Mouse (Mus musculus): ENCODE measurements around the gene 2310011J03Rik. TPM values are rescaled to one million over a fixed set of nuclear protein-coding genes. Genes with fewer than 3 reads are reported as not detected.
A peak's percentile ranks its signal among the peaks of the same experiment; 100 is the strongest.

2310011J03Rik gene
- polyA plus RNA-seq, 1 experiment from 2014 or later: 21.6 TPM

DNA sequence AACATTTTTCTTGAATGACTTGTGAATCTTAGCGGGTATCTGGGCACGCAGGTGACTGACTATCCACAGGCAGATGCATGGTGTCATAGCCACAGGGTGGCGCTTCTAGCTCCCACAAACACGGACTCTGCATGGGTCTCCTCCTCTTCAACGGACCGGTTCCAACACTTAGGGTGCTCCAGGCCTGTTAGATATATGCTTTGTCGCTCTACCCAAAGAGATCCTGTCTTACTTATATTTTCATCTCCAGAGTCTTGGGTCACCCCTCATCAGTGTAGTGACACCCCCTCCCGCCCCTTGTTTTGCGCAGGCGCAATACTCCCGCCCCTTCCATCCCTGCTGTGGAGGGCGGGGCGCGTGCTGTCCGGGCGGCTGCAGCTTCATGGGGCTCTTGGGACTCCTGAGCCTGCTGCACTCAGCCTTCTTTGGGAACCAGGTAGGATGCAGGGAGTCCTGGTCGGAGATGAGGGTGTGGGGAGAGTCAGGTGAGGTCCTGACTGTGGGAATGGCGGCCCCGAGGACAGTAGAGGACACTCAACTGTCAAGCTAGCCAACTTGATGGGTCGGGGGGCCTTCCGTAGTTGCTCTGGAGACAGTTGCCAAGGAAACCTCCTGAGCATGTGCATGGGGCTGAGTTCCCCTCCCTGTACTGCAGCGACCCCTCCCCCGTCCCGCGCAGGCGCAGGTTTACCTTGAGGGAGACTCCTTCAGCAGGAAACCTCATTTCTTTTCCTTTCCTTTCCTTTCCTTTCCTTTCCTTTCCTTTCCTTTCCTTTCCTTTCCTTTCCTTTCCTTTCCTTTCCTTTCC is 24.5 kb downstream of the 2310011J03Rik start, which contains the start of gene Apc2:
Apc2 (plus strand) TSS at position 360 of the 808 bp plus-strand sequence.
- Histone ChIP-seq H3K36me3 (ENCODE audit: control insufficient read depth, insufficient read depth, low read length) (peaks cover 21% of the 10 kb centered on the region), H3K4me2 (ENCODE audit: low read length) (peak within 1 kb of the TSS; percentile 96), H3K27me3 (ENCODE audit: control insufficient read depth, insufficient read depth, low read length) (no peaks in the 10 kb centered on the region), H3K9ac (replicated peaks; ENCODE audit: low read length) (peak within 1 kb of the TSS; percentile 60), H3K9me3 (ENCODE audit: control insufficient read depth, low read length) (no peaks in the 10 kb centered on the region), H3K4me1 (ENCODE audit: control insufficient read depth, insufficient read depth, low read length) (peaks cover 48% of the 10 kb centered on the region), H3K4me3 (replicated peaks; ENCODE audit: low read depth, low read length) (peak within 1 kb of the TSS; percentile 42), H3K27ac (replicated peaks; ENCODE audit: low read depth, low read length) (peak within 1 kb of the TSS; percentile 99)
- ATAC-seq (ENCODE audit: low FRiP score, low TSS enrichment): peak; percentile 47
- WGBS: 1% methylated on average over 26 of the region's 26 CpGs
- peak; percentile 95 for DNase-seq

DNA sequence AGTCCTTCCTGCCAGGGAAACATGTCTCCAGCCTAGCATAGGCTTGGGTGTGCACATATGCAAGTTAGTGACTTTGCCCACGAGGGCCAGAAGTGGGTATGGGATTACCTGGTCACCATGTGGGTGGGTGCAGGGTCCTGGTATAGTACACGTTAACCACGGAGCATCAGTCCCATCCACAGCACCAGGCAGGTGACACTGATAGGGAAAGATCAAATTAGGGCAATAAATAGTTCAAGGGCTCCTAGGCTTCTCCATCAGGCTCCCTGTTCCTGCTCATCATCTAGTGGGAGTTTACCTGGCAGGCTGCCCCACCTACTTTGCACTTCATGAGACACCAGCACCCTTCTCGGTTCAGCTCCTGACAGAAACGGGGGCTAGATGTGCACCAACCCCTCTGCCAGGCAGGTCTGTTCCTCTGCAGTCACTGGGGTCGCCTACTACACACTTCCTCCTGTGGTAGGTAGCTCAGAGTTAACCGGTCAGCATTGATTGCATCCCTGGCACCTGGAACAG is 25.5 kb downstream of the 2310011J03Rik start:
- Histone ChIP-seq H3K27ac (replicated peaks; ENCODE audit: low read depth, low read length) (peak overlapping the region; percentile 99; the same call in 1 of the 2 replicates), H3K36me3 (ENCODE audit: control insufficient read depth, insufficient read depth, low read length) (peaks cover 21% of the 10 kb centered on the region), H3K9me3 (ENCODE audit: control insufficient read depth, low read length) (no peaks in the 10 kb centered on the region), H3K4me3 (replicated peaks; ENCODE audit: low read depth, low read length) (no peak overlapping the region), H3K4me2 (ENCODE audit: low read length) (peak overlapping the region; percentile 96), H3K4me1 (ENCODE audit: control insufficient read depth, insufficient read depth, low read length) (peaks cover 43% of the 10 kb centered on the region), H3K9ac (replicated peaks; ENCODE audit: low read length) (peak overlapping the region; percentile 60), H3K27me3 (ENCODE audit: control insufficient read depth, insufficient read depth, low read length) (no peaks in the 10 kb centered on the region)
- DNase-seq (no peak), ATAC-seq (ENCODE audit: low FRiP score, low TSS enrichment) (no peak)
- WGBS: 44% methylated on average over 7 of the region's 7 CpGs

DNA sequence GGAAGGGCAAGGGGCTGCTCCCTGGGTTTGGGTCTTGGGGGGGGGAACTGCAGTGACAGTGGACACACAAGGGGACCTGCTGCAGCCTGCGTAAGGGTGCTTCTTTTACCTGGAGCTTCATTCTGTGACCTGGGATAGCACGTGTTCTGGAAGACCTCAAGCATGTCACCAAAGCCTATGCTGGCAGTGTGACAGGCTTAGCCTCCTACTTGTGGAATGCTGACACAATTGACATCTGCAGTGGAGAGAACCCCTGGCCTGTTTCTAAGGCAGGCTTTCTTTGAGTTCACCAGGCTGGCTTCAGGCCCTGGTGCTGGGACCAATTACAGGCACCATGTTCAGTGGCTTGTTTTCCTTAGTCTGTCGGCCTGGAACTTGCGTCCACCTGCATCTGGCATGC is 26.0 kb downstream of the 2310011J03Rik start:
- H3K27ac ChIP-seq (replicated peaks; ENCODE audit: low read depth, low read length): no peak overlapping the region
- no peaks in the 10 kb centered on the region for H3K9me3 ChIP-seq (ENCODE audit: control insufficient read depth, low read length)
- peaks cover 43% of the 10 kb centered on the region for H3K4me1 ChIP-seq (ENCODE audit: control insufficient read depth, insufficient read depth, low read length)
- H3K4me3 ChIP-seq (replicated peaks; ENCODE audit: low read depth, low read length): no peak overlapping the region; the same call in 1 of the 2 replicates
- H3K36me3 ChIP-seq (ENCODE audit: control insufficient read depth, insufficient read depth, low read length): peaks cover 22% of the 10 kb centered on the region
- ATAC-seq (ENCODE audit: low FRiP score, low TSS enrichment) (no peak), DNase-seq (no peak)
- peak overlapping the region; percentile 99; the same call in 1 of the 2 replicates for H3K4me2 ChIP-seq (ENCODE audit: low read length)
- 0 out of 2 replicates have a peak overlapping the region, but pooled peaks have one; percentile 12 for H3K9ac ChIP-seq (replicated peaks; ENCODE audit: low read length)
- 73% methylated on average over 4 of the region's 4 CpGs for WGBS
- H3K27me3 ChIP-seq (ENCODE audit: control insufficient read depth, insufficient read depth, low read length): no peaks in the 10 kb centered on the region

DNA sequence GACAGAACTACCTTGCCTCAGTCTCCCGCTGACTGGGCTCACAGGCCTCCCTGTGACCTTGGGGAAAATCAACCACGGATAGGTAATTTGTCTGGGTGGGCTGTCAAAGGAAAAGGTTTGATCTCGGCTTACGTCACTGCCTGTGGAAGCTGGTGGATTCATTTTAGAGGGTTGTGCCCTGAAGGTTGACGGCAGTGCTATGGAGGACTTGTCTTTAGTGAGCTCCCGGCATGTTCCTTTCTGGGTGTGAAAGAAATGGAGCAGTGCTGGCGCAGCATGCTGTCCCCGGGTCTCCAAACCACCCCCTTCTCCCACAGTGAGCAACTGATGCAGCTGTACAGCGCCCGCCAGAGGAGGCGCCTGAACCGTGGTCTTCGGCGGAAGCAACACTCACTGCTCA is 27.0 kb downstream of the 2310011J03Rik start:
- Histone ChIP-seq H3K27me3 (ENCODE audit: control insufficient read depth, insufficient read depth, low read length) (no peaks in the 10 kb centered on the region), H3K9me3 (ENCODE audit: control insufficient read depth, low read length) (no peaks in the 10 kb centered on the region), H3K4me2 (ENCODE audit: low read length) (peak overlapping the region; percentile 99), H3K4me1 (ENCODE audit: control insufficient read depth, insufficient read depth, low read length) (peaks cover 39% of the 10 kb centered on the region), H3K9ac (replicated peaks; ENCODE audit: low read length) (peak overlapping the region; percentile 98), H3K36me3 (ENCODE audit: control insufficient read depth, insufficient read depth, low read length) (peaks cover 31% of the 10 kb centered on the region), H3K27ac (replicated peaks; ENCODE audit: low read depth, low read length) (no peak overlapping the region), H3K4me3 (replicated peaks; ENCODE audit: low read depth, low read length) (peak overlapping the region; percentile 85)
- whole genome bisulfite sequencing: 21% methylated on average over 14 of the region's 14 CpGs
- ATAC-seq (ENCODE audit: low FRiP score, low TSS enrichment): no peak
- no peak for DNase-seq

DNA sequence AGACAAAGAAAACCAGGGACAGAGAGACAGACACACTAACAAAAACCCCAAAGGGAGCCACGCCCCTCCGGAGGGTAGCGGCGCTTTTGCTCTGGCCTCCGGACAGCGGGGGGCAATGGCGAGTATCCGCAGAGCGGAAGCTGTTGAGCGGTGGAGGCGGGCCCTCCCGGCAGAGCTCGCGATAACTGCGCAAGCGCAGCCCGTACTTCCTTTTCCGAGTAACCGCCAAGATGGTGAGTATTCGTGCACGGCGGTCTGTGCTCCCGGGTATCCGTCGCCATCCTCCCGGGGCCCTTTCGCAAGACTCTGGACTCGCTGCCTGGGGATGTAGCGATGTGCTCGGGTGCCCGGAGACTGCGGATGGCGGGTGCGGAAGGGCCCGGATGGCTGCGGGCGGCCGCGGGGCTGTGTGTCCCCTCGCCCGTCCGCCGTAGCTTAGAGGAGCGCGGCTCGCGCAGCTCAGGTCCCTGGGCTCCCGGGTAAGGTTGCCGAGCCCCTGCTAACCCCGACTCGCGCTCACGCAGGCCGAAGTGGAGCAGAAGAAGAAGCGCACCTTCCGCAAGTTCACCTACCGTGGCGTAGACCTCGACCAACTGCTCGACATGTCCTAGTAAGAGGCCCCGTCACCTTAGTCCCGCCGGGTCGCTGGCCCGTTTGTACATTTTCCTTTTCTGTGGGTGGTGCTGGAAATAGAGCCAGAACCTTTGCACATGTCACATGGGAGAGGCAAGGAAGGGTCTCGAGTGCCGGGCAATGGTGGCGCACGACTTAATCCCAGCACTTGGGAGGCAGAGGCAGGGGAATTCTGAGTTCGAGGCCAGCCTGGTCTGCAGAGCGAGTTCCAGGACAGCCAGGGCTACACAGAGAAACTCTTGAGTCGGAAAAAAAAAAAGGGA is 27.8 kb downstream of the 2310011J03Rik start, which contains the start of gene Rps15:
Rps15 (plus strand) TSS at position 203 of the 896 bp plus-strand sequence.
- H3K27ac ChIP-seq (replicated peaks; ENCODE audit: low read depth, low read length): peak within 1 kb of the TSS; percentile 94
- peak; percentile 81 for ATAC-seq (ENCODE audit: low FRiP score, low TSS enrichment)
- peak within 1 kb of the TSS; percentile 99 for H3K4me2 ChIP-seq (ENCODE audit: low read length)
- peaks cover 37% of the 10 kb centered on the region for H3K36me3 ChIP-seq (ENCODE audit: control insufficient read depth, insufficient read depth, low read length)
- no peaks in the 10 kb centered on the region for H3K27me3 ChIP-seq (ENCODE audit: control insufficient read depth, insufficient read depth, low read length)
- DNase-seq: peak; percentile 99
- H3K4me1 ChIP-seq (ENCODE audit: control insufficient read depth, insufficient read depth, low read length): peaks cover 31% of the 10 kb centered on the region
- H3K9me3 ChIP-seq (ENCODE audit: control insufficient read depth, low read length): no peaks in the 10 kb centered on the region
- under 1% methylated on average over 72 of the region's 72 CpGs for WGBS
- H3K4me3 ChIP-seq (replicated peaks; ENCODE audit: low read depth, low read length): peak within 1 kb of the TSS; percentile 85
- peak within 1 kb of the TSS; percentile 98 for H3K9ac ChIP-seq (replicated peaks; ENCODE audit: low read length)

DNA sequence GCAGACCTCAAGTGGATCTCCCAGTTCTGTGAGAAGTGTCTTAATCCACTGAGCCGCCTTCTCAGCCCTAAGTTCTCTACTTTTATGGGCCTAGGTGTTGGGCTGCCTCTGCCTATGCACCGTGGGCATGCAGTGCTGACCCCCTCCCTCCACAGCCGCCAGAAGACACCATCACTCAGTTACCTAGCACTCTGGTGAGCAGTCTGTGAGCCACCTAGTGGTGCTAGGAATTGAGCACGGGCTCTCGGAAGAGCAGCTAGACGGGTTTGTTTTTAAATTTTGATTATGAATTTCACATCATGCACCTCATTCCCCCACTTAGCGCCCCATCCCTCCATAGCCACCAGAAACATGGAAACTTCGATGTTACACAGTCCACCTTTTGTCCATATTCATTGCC is 31.7 kb downstream of the 2310011J03Rik start:
- ATAC-seq (ENCODE audit: low FRiP score, low TSS enrichment) (no peak), DNase-seq (no peak)
- WGBS: 65% methylated on average over 8 of the region's 8 CpGs
- no peaks in the 10 kb centered on the region for H3K9me3 ChIP-seq (ENCODE audit: control insufficient read depth, low read length)
- no peaks in the 10 kb centered on the region for H3K27me3 ChIP-seq (ENCODE audit: control insufficient read depth, insufficient read depth, low read length)
- H3K4me3 ChIP-seq (replicated peaks; ENCODE audit: low read depth, low read length): no peak overlapping the region
- peaks cover 10% of the 10 kb centered on the region for H3K4me1 ChIP-seq (ENCODE audit: control insufficient read depth, insufficient read depth, low read length)
- peaks cover 59% of the 10 kb centered on the region for H3K36me3 ChIP-seq (ENCODE audit: control insufficient read depth, insufficient read depth, low read length)
- no peak overlapping the region for H3K4me2 ChIP-seq (ENCODE audit: low read length)
- no peak overlapping the region for H3K27ac ChIP-seq (replicated peaks; ENCODE audit: low read depth, low read length)
- H3K9ac ChIP-seq (replicated peaks; ENCODE audit: low read length): no peak overlapping the region

DNA sequence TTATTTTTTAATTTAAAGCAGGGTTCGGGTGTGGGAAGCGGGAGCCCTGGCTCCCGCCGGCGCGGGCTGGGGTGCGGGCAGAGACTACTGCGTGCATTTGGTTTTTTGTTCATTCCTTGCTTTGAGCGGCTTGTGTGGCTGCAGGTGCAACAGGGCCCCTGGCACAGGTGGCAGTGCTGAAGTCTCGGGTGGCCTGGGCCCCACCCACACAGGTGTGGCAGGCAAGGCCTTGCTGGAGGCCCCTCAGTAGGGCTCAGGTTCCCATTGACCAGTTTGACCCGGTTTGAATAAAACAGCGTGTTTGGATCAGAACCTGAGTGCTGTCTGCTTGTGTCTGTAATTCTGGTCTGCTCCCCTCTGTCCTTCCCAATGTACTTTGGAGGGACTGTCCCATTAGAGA is 32.2 kb downstream of the 2310011J03Rik start:
- Histone ChIP-seq H3K4me2 (ENCODE audit: low read length) (no peak overlapping the region), H3K27ac (replicated peaks; ENCODE audit: low read depth, low read length) (no peak overlapping the region), H3K4me3 (replicated peaks; ENCODE audit: low read depth, low read length) (no peak overlapping the region), H3K36me3 (ENCODE audit: control insufficient read depth, insufficient read depth, low read length) (peaks cover 59% of the 10 kb centered on the region), H3K9me3 (ENCODE audit: control insufficient read depth, low read length) (no peaks in the 10 kb centered on the region), H3K9ac (replicated peaks; ENCODE audit: low read length) (no peak overlapping the region), H3K27me3 (ENCODE audit: control insufficient read depth, insufficient read depth, low read length) (no peaks in the 10 kb centered on the region), H3K4me1 (ENCODE audit: control insufficient read depth, insufficient read depth, low read length) (peaks cover 4% of the 10 kb centered on the region)
- DNase-seq (no peak), ATAC-seq (ENCODE audit: low FRiP score, low TSS enrichment) (no peak)
- 96% methylated on average over 12 of the region's 12 CpGs for WGBS

DNA sequence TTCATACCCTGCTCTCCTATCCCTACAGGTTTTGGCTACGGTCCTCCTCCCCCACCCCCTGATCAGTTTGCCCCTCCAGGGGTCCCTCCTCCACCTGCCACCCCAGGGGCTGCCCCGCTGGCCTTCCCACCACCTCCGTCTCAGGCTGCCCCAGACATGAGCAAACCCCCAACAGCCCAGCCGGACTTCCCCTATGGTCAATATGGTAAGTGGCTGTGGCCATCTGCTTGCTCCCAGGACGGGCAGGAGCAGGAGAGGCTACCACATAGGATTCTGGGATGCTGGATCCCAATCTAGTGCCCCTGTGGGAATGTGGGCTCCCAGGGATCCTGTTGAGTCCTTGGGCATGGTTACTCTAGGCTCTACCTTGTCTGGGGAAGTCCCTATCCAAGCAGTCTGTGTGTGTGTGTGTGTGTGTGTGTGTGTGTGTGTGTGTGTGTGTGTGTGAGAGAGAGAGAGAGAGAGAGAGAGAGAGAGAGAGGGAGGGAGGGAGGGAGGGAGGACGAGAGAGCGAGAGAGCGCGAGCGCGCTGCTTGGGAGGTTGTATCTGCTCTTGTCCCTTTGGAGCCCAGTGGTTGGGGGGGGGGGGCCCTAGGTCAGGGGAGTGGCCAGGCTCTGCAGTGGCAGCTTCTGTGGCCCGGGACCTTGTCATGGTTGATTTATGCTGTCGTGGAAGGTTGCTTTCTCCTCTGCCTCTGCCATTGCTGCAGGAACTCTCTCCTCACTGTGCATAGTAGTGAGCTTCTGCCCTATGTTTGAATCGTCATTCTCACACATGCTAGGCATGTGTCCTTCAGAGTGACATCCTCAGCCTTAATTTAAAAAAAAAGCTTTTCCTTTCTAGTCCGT is 34.9 kb downstream of the 2310011J03Rik start:
- 74% methylated on average over 15 of the region's 15 CpGs for WGBS
- no peak overlapping the region for H3K27ac ChIP-seq (replicated peaks; ENCODE audit: low read depth, low read length)
- peaks cover 84% of the 10 kb centered on the region for H3K36me3 ChIP-seq (ENCODE audit: control insufficient read depth, insufficient read depth, low read length)

More for the DNA sequence above, 34.9 kb downstream of the 2310011J03Rik start:
- ATAC-seq (ENCODE audit: low FRiP score, low TSS enrichment) (no peak), DNase-seq (no peak)
- H3K4me3 ChIP-seq (replicated peaks; ENCODE audit: low read depth, low read length): no peak overlapping the region
- H3K4me2 ChIP-seq (ENCODE audit: low read length): no peak overlapping the region
- H3K4me1 ChIP-seq (ENCODE audit: control insufficient read depth, insufficient read depth, low read length): no peaks in the 10 kb centered on the region
- H3K9me3 ChIP-seq (ENCODE audit: control insufficient read depth, low read length): no peaks in the 10 kb centered on the region
- no peaks in the 10 kb centered on the region for H3K27me3 ChIP-seq (ENCODE audit: control insufficient read depth, insufficient read depth, low read length)
- H3K9ac ChIP-seq (replicated peaks; ENCODE audit: low read length): no peak overlapping the region
